Mouse (Mus musculus) CH12.LX (cell line): ENCODE data around the gene Appl2. TPM values are rescaled to one million over a fixed set of nuclear protein-coding genes. Genes with fewer than 3 reads are reported as not detected.

Source experiments
- DNase-seq: peaks from one replicate; pipeline ENCODE4 v3.0.0-alpha.2; 2013; ENCODE audit errors: extremely low read depth
- H3K27ac ChIP-seq: 2 replicates; pipeline ENCODE4 v1.5.1; 2012; ENCODE audit warnings: low read depth, mild to moderate bottlenecking, control low read depth, moderate library complexity; ENCODE audit not compliant: insufficient read depth
- H3K27me3 ChIP-seq: replicated peaks from 2 replicates; pipeline ENCODE3; 2012; ENCODE audit warnings: inconsistent platforms
- H3K36me3 ChIP-seq, 2 experiments: replicated peaks in 1 of 2; 2 replicates each; pipeline versions ENCODE3 to v1.6.1; 2012; ENCODE audit warnings: inconsistent platforms in 1 of 2, low read length in 1 of 2, mild to moderate bottlenecking in 1 of 2, mixed read lengths in 1 of 2, moderate library complexity in 1 of 2; ENCODE audit not compliant: control insufficient read depth in 1 of 2, insufficient read depth in 1 of 2
- H3K4me1 ChIP-seq, 2 experiments: 2 replicates each; pipeline ENCODE4 v1.6.1; 2012; ENCODE audit warnings: inconsistent platforms in 1 of 2, moderate library complexity in 1 of 2; ENCODE audit not compliant: insufficient read depth in 2 of 2, control insufficient read depth in 1 of 2
- H3K4me2 ChIP-seq: 2 replicates; pipeline ENCODE4 v1.6.1; 2012; ENCODE audit warnings: low read depth, mild to moderate bottlenecking, control low read depth; ENCODE audit not compliant: poor library complexity, insufficient read depth, severe bottlenecking
- H3K4me3 ChIP-seq, 3 experiments: fragments of 150-350 bp in 1 of 3; sonication (generic) in 1 of 3; replicated peaks in 1 of 3; 2 replicates each; pipeline versions ENCODE3 to v1.5.1; 2011 to 2012; ENCODE audit warnings: low read depth in 2 of 3, low read length in 2 of 3, mild to moderate bottlenecking in 2 of 3, moderate library complexity in 2 of 3, control low read depth in 1 of 3, improper control_type of control experiment in 1 of 3, inconsistent platforms in 1 of 3, mixed read lengths in 1 of 3; ENCODE audit not compliant: poor library complexity in 1 of 3
- H3K79me2 ChIP-seq: replicated peaks from 2 replicates; pipeline ENCODE4 v1.6.1; 2012; ENCODE audit warnings: mild to moderate bottlenecking, moderate library complexity; ENCODE audit not compliant: control insufficient read depth, poor library complexity, insufficient read depth, severe bottlenecking; ENCODE audit errors: extremely low read depth
- H3K9ac ChIP-seq: 2 replicates; pipeline ENCODE4 v1.6.1; 2012; ENCODE audit warnings: low read depth, mild to moderate bottlenecking, control low read depth, moderate library complexity; ENCODE audit not compliant: insufficient read depth
- H3K9me3 ChIP-seq: replicated peaks from 2 replicates; pipeline ENCODE3; 2012; ENCODE audit warnings: low read length, inconsistent platforms, mixed read lengths
- BHLHE40 ChIP-seq: IDR thresholded peaks from 2 replicates; pipeline ENCODE4 v1.6.1; 2011; ENCODE audit warnings: mild to moderate bottlenecking, low read depth, low read length, improper control_type of control experiment
- E2F4 ChIP-seq: IDR thresholded peaks from 2 replicates; pipeline ENCODE4 v1.6.1; 2011; ENCODE audit warnings: low read depth, low read length, improper control_type of control experiment; ENCODE audit not compliant: insufficient replicate concordance
- ELF1 ChIP-seq: IDR thresholded peaks from 2 replicates; pipeline ENCODE4 v1.6.1; 2014; ENCODE audit warnings: low read depth, mild to moderate bottlenecking, inconsistent platforms, low read length, improper control_type of control experiment
- EP300 ChIP-seq: IDR thresholded peaks from 2 replicates; pipeline ENCODE4 v1.6.1; 2011; ENCODE audit warnings: low read length, improper control_type of control experiment
- ETS1 ChIP-seq: conservative IDR thresholded peaks from 2 replicates; pipeline ENCODE4 v1.6.1; 2012; ENCODE audit warnings: low read depth, mild to moderate bottlenecking, inconsistent platforms, low read length, improper control_type of control experiment, moderate library complexity
- IRF4 ChIP-seq: IDR thresholded peaks from 2 replicates; pipeline ENCODE4 v1.6.1; 2014; ENCODE audit warnings: low read depth, mild to moderate bottlenecking, inconsistent platforms, low read length, improper control_type of control experiment
- JUN ChIP-seq: IDR thresholded peaks from 2 replicates; pipeline ENCODE4 v1.6.1; 2011; ENCODE audit warnings: low read depth, mild to moderate bottlenecking, low read length, improper control_type of control experiment, moderate library complexity; ENCODE audit not compliant: insufficient read depth
- JUND ChIP-seq: conservative IDR thresholded peaks from 2 replicates; pipeline ENCODE4 v1.6.1; 2011; ENCODE audit warnings: low read depth, low read length, improper control_type of control experiment
- MAX ChIP-seq: IDR thresholded peaks from 2 replicates; pipeline ENCODE4 v1.6.1; 2011; ENCODE audit warnings: low read length, improper control_type of control experiment
- MXI1 ChIP-seq: IDR thresholded peaks from 2 replicates; pipeline ENCODE4 v1.6.1; 2011; ENCODE audit warnings: mild to moderate bottlenecking, low read depth, low read length, improper control_type of control experiment
- MYC ChIP-seq: IDR thresholded peaks from 2 replicates; pipeline ENCODE4 v1.6.1; 2011; ENCODE audit warnings: low read depth, mild to moderate bottlenecking, improper control_type of control experiment, low read length
- PAX5 ChIP-seq: IDR thresholded peaks from 2 replicates; pipeline ENCODE4 v1.6.1; 2012; ENCODE audit warnings: low read length, inconsistent platforms, mixed read lengths
- RAD21 ChIP-seq: IDR thresholded peaks from 2 replicates; pipeline ENCODE4 v1.6.1; 2011; ENCODE audit warnings: low read depth, mild to moderate bottlenecking, low read length, improper control_type of control experiment, moderate library complexity
- ZC3H11A ChIP-seq: IDR thresholded peaks from 2 replicates; pipeline ENCODE4 v1.6.1; 2012; ENCODE audit warnings: low read depth, mild to moderate bottlenecking, inconsistent platforms, low read length, improper control_type of control experiment
- ZKSCAN1 ChIP-seq: IDR thresholded peaks from 2 replicates; pipeline ENCODE4 v1.6.1; 2012; ENCODE audit warnings: low read depth, inconsistent platforms, low read length, improper control_type of control experiment, borderline replicate concordance
- ZMIZ1 ChIP-seq: IDR thresholded peaks from 2 replicates; pipeline ENCODE4 v1.6.1; 2012; ENCODE audit warnings: low read depth, mild to moderate bottlenecking, inconsistent platforms, low read length, improper control_type of control experiment
- dilution Hi-C: fragments of 300-500 bp; cut with MboI; formaldehyde crosslinking; loops from 2 replicates; pipeline ENCODE4 v1.14.3; 2020; ENCODE audit warnings: low sequenced_read_pairs; ENCODE audit not compliant: extremely low pct_unique_long_range_greater_than_20kb, extremely low pct_ligation_motif_present
- in situ Hi-C: fragments of 300-500 bp; cut with MboI; formaldehyde crosslinking; loops from 3 replicates; pipeline ENCODE4 v1.14.3; 2019; ENCODE audit warnings: low sequenced_read_pairs, low pct_ligation_motif_present, low pct_unique_long_range_greater_than_20kb, mixed read lengths
- polyA plus RNA-seq: library from polyadenylated mRNA; unstranded; fragments of >175 nt; gene quantifications from 2 replicates; pipeline ENCODE4 v1.2.1, GENCODE M21; 2012; ENCODE audit warnings: low read depth; ENCODE audit not compliant: insufficient read length
- total RNA-seq, 2 experiments: library from RNA; depleted of rRNA; stranded (reverse); fragments of 300-350 nt in 1 of 2; fragments of >200 nt in 1 of 2; gene quantifications; 2 replicates each; pipeline ENCODE4 v1.2.3; 2012 to 2014

Appl2 gene
- total and polyA plus RNA-seq, 3 experiments = 11.9 to 15.8 (median 13.5) TPM

GRCm38 (mm10) chr10:83565449-83566441, 82.8 kb downstream of the Appl2 start:
- peaks cover 59 to 89% of the 10 kb centered on the region in 2 experiments for H3K36me3 ChIP-seq
- no peaks in the 10 kb centered on the region for H3K79me2 ChIP-seq
- H3K27ac ChIP-seq = no peak overlapping the region
- TF ChIP-seq ZMIZ1 (no peak), EP300 (no peak), RAD21 (no peak), ZC3H11A (no peak), IRF4 (no peak)
- dilution Hi-C loops (no loop called here), in situ Hi-C loops (no loop called here)
- DNase-seq = peak; percentile 15
- peaks cover 2% of the 10 kb centered on the region in 2 experiments; a peak in 2 of 4 replicates for H3K4me1 ChIP-seq
- no peak overlapping the region for H3K4me2 ChIP-seq
- no peak overlapping the region for H3K4me3 ChIP-seq
- no peak overlapping the region for H3K9ac ChIP-seq
- H3K27me3 ChIP-seq = no peaks in the 10 kb centered on the region
- H3K9me3 ChIP-seq = no peaks in the 10 kb centered on the region

- dilution Hi-C loops = no loop called here
- H3K36me3 ChIP-seq = peaks cover 70 to 92% of the 10 kb centered on the region in 2 experiments
- DNase-seq = no peak
Observed at GRCm38 (mm10) chr10:83563005-83563404, 85.5 kb downstream of the Appl2 start.

More at GRCm38 (mm10) chr10:83563005-83563404, 85.5 kb downstream of the Appl2 start:
- Histone ChIP-seq H3K9me3 (no peaks in the 10 kb centered on the region), H3K79me2 (0 out of 2 replicates have a peak, but pooled peaks cover 2% of the 10 kb centered on the region), H3K4me2 (no peak overlapping the region), H3K4me1 (no peaks in the 10 kb centered on the region), H3K4me3 (no peak overlapping the region), H3K9ac (no peak overlapping the region), H3K27ac (no peak overlapping the region), H3K27me3 (no peaks in the 10 kb centered on the region)
- TF ChIP-seq MXI1 (no peak), ZKSCAN1 (no peak), MAX (no peak), JUND (no peak), E2F4 (no peak), ELF1 (no peak), ETS1 (no peak), JUN (no peak), ZMIZ1 (no peak), PAX5 (no peak), MYC (no peak), BHLHE40 (no peak)
- in situ Hi-C loops = no loop called here

Other genes with a start within 250 kb of the Appl2 start
- gene Aldh1l2, start 114.6 kb downstream of the Appl2 start, total RNA-seq (2012; rRNA removed) = 0.17 and 0.34 TPM in 2 replicates
- not detected in 2 replicates for gene Aldh1l2, start 114.6 kb downstream of the Appl2 start, total RNA-seq (2014; rRNA removed)
- gene Aldh1l2, start 114.6 kb downstream of the Appl2 start, polyA plus RNA-seq = 0.59 and 0.80 TPM in 2 replicates
- 15.9 and 16.3 TPM in 2 replicates for gene Washc4, start 105.0 kb downstream of the Appl2 start, total RNA-seq (2012; rRNA removed)
- 31.8 and 36.4 TPM in 2 replicates for gene Washc4, start 105.0 kb downstream of the Appl2 start, total RNA-seq (2014; rRNA removed)
- gene Washc4, start 105.0 kb downstream of the Appl2 start, polyA plus RNA-seq = 19.3 and 22.0 TPM in 2 replicates
- gene 1500009L16Rik, start 74.1 kb upstream of the Appl2 start, total RNA-seq (2012; rRNA removed) = 0.34 and 1.0 TPM in 2 replicates
- gene 1500009L16Rik, start 74.1 kb upstream of the Appl2 start, total RNA-seq (2014; rRNA removed) = 1.2 and 1.3 TPM in 2 replicates
- gene 1500009L16Rik, start 74.1 kb upstream of the Appl2 start, polyA plus RNA-seq = 0.89 and 1.4 TPM in 2 replicates